Mouse (Mus musculus) stomach, embryonic 16.5 days (tissue): Measurements from ENCODE around the gene Pum1. TPM values are rescaled to one million over a fixed set of nuclear protein-coding genes. Genes with fewer than 3 reads are reported as not detected.

Experiments
- ATAC-seq: fragments of 200-750 bp; cut with Nextera tagmentation; 2 replicates; pipeline ENCODE4 v1.8.0; 2017; ENCODE audit warnings: moderate number of reproducible peaks, moderate TSS enrichment; ENCODE audit not compliant: insufficient read depth, low FRiP score
- H3K27ac ChIP-seq: fragments of 300-500 bp; sonication (generic); 2 replicates; pipeline ENCODE4 v1.5.1; 2014; ENCODE audit warnings: low read length
- H3K27me3 ChIP-seq: fragments of 300-500 bp; sonication (generic); 2 replicates; pipeline ENCODE4 v1.6.1; 2014; ENCODE audit warnings: low read length, control low read depth, mixed read lengths; ENCODE audit not compliant: control insufficient read depth, insufficient read depth
- H3K36me3 ChIP-seq: fragments of 300-500 bp; sonication (generic); 2 replicates; pipeline ENCODE4 v1.6.1; 2014; ENCODE audit warnings: low read length; ENCODE audit not compliant: control insufficient read depth, insufficient read depth
- H3K4me1 ChIP-seq: fragments of 300-500 bp; sonication (generic); 2 replicates; pipeline ENCODE4 v1.6.1; 2014; ENCODE audit warnings: low read length, control low read depth, mixed read lengths; ENCODE audit not compliant: control insufficient read depth, insufficient read depth
- H3K4me2 ChIP-seq: fragments of 300-500 bp; sonication (generic); 2 replicates; pipeline ENCODE4 v1.6.1; 2014; ENCODE audit warnings: low read depth, low read length, mixed read lengths
- H3K4me3 ChIP-seq: fragments of 300-500 bp; sonication (generic); replicated peaks from 2 replicates; pipeline ENCODE4 v1.5.1; 2014; ENCODE audit warnings: mild to moderate bottlenecking, low read length
- H3K9ac ChIP-seq: fragments of 300-500 bp; sonication (generic); 2 replicates; pipeline ENCODE4 v1.6.1; 2014; ENCODE audit warnings: low read length
- H3K9me3 ChIP-seq: fragments of 300-500 bp; sonication (generic); replicated peaks from 2 replicates; pipeline ENCODE4 v1.6.1; 2016; ENCODE audit warnings: low read length, control low read depth; ENCODE audit not compliant: control insufficient read depth
- WGBS: fragments of 180-500 bp; shearing (Covaris S2); extraction: QIAGEN DNeasy Blood & Tissue Kit; methylation state at CpG from one replicate; pipeline ENCODE4 v1.1.7; 2014; 5-methylcytosine and 5-hydroxymethylcytosine counted together
- polyA plus RNA-seq: library from polyadenylated mRNA; unstranded; fragments of >200 nt; fragmentation: Nextera tagmentation; extraction: Ambion mirVana; gene quantifications from 2 replicates; pipeline ENCODE4 v1.2.1, GENCODE M21; 2015

The Pum1 gene
- polyA plus RNA-seq, 1 experiment from 2014 or later = 73.3 TPM

- peaks cover 6% of the 10 kb centered on the region; the same call in 1 of the 2 replicates for H3K36me3 ChIP-seq
- no peaks in the 10 kb centered on the region; the same call in 1 of the 2 replicates for H3K4me1 ChIP-seq
- no peak overlapping the region for H3K4me3 ChIP-seq
- H3K9me3 ChIP-seq = no peaks in the 10 kb centered on the region
- no peak for ATAC-seq
- WGBS = 76% methylated on average over 3 of the region's 3 CpGs
- no peak overlapping the region for H3K9ac ChIP-seq
- H3K27ac ChIP-seq = no peak overlapping the region
- H3K4me2 ChIP-seq = no peak overlapping the region
- no peaks in the 10 kb centered on the region for H3K27me3 ChIP-seq
These were observed 156.7 kb downstream of the Pum1 start for GRCm38 (mm10) chr4:130819806-130820205.

- Histone ChIP-seq H3K36me3 (peaks cover 6% of the 10 kb centered on the region; the same call in 1 of the 2 replicates), H3K27ac (no peak overlapping the region), H3K9ac (no peak overlapping the region), H3K4me2 (no peak overlapping the region), H3K4me3 (no peak overlapping the region), H3K9me3 (no peaks in the 10 kb centered on the region), H3K4me1 (no peaks in the 10 kb centered on the region), H3K27me3 (no peaks in the 10 kb centered on the region)
- no peak for ATAC-seq
- WGBS = 69% methylated on average over 7 of the region's 7 CpGs
These were observed 157.6 kb downstream of the Pum1 start for GRCm38 (mm10) chr4:130820594-130821255.

GRCm38 (mm10) chr4:130828851-130829673 lies 165.9 kb downstream of the Pum1 start:
- Histone ChIP-seq H3K4me1 (peaks cover 11% of the 10 kb centered on the region), H3K27ac (peak overlapping the region; percentile 77), H3K9me3 (no peaks in the 10 kb centered on the region), H3K9ac (peak overlapping the region; percentile 56), H3K27me3 (no peaks in the 10 kb centered on the region), H3K36me3 (no peaks in the 10 kb centered on the region), H3K4me3 (no peak overlapping the region), H3K4me2 (no peak overlapping the region)
- 17% methylated on average over 18 of the region's 18 CpGs for WGBS
- ATAC-seq = peak; percentile 76

Other genes with a start within 250 kb of the Pum1 start
- 0.31 TPM in 1 of 2 replicates, not detected in the other for gene Nkain1, start 89.1 kb upstream of the Pum1 start, polyA plus RNA-seq
- 23.2 and 25.2 TPM in 2 replicates for gene Sdc3, start 129.2 kb downstream of the Pum1 start, polyA plus RNA-seq
- gene Laptm5, start 249.8 kb downstream of the Pum1 start, polyA plus RNA-seq = 47.9 and 50.5 TPM in 2 replicates